Mouse (Mus musculus): Measurements from ENCODE around the gene Itgb2l.

Gene Itgb2l

GRCm38 (mm10) chr16:96433266-96433665, 10.2 kb downstream of the Itgb2l start:
- ATAC-seq (ENCODE audit: insufficient number of reproducible peaks, low FRiP score, low TSS enrichment): no peak

GRCm38 (mm10) chr16:96429046-96429445, 14.4 kb downstream of the Itgb2l start:
- ATAC-seq (ENCODE audit: insufficient number of reproducible peaks, low FRiP score, low TSS enrichment): no peak

DNA sequence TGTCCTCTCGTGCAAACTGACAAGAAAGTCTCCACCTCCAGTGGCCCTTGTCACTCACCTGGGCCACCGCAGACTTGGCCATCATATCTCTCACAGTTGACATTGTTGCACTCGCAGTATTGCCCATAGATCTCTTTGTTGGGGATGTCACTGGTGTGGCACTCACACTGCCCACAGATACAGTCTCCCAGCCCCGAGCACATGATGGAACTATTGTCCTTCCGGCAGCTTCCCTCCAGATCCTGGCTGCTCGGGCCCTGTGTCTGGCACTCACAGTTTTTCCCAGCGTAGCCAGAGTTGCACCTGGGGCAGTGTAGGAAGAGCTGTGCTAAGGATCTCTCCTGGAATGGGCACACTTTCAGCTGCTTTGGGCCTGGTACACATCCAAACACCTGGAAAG, 16.7 kb downstream of the Itgb2l start:
- no peak for ATAC-seq (ENCODE audit: insufficient number of reproducible peaks, low FRiP score, low TSS enrichment)

GRCm38 (mm10) chr16:96425044-96425443, 18.4 kb downstream of the Itgb2l start:
- ATAC-seq (ENCODE audit: insufficient number of reproducible peaks, low FRiP score, low TSS enrichment): no peak

DNA sequence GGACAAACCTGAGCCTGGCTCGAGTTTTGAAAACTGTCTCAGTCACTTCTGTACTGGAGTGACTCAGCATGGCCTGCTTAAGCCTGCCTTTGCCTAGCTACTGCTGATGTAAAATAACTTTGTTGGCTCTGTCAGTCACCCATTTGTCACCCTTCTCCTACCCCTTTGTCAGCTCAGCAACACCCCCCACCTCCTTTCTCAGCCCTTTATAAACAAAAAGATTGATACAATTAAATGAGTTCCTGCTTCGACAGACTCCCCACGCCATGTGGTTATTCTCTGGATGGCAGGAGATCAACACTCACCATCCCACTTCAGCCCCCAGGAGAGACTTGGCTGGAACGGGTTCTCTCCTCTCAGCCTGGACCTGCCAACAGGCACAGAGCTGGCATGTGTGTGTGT, 35.4 kb downstream of the Itgb2l start:
- no peak for ATAC-seq (ENCODE audit: insufficient number of reproducible peaks, low FRiP score, low TSS enrichment)

GRCm38 (mm10) chr16:96406312-96406711, 37.1 kb downstream of the Itgb2l start:
- ATAC-seq (ENCODE audit: insufficient number of reproducible peaks, low FRiP score, low TSS enrichment): no peak

GRCm38 (mm10) chr16:96402294-96402693, 41.1 kb downstream of the Itgb2l start:
- no peak for ATAC-seq (ENCODE audit: insufficient number of reproducible peaks, low FRiP score, low TSS enrichment)

DNA sequence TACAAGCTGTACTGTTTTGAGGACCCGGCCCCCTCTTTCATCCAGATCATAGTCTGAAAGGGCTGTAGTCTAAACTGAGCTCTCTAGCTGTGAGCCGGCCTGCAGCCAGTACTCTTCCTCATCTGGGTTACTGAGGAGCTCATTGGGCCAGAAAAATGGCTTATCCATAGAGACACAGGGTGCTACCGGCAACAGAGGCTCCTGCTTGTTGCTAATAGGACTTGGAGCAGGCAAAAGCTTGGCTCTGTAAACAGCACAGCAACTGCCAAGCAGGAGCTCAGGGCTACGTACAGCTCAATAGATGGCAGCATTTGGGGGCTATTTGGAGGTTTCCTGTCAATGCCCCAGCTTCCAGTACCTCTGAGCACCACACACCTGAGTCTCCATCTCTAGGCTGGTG, 43.4 kb downstream of the Itgb2l start:
- ATAC-seq (ENCODE audit: insufficient number of reproducible peaks, low FRiP score, low TSS enrichment): no peak

DNA sequence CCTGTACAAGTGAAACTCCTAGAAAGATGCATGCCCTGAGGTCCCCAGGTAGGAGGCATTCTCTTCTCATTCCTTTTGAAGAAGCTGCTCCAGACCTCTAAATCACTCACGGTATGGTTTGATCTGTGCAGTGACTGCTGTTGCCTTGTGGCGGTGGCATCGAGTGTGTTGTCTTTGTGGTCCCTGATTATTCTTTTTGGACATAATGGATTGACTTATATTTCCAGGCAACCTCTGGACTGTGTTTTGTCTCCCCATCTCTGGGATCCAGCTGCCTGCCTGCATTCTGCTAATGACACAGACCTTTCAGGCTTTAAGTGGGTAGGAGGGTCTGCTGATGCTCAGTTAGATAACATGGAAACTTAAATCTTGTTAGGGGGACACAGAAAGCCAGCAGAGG, 44.6 kb downstream of the Itgb2l start:
- ATAC-seq (ENCODE audit: insufficient number of reproducible peaks, low FRiP score, low TSS enrichment): no peak

- ATAC-seq (ENCODE audit: insufficient number of reproducible peaks, low FRiP score, low TSS enrichment): no peak
Observed at GRCm38 (mm10) chr16:96396013-96396650, 47.3 kb downstream of the Itgb2l start.

GRCm38 (mm10) chr16:96395516-96395915, 47.9 kb downstream of the Itgb2l start:
- no peak for ATAC-seq (ENCODE audit: insufficient number of reproducible peaks, low FRiP score, low TSS enrichment)

DNA sequence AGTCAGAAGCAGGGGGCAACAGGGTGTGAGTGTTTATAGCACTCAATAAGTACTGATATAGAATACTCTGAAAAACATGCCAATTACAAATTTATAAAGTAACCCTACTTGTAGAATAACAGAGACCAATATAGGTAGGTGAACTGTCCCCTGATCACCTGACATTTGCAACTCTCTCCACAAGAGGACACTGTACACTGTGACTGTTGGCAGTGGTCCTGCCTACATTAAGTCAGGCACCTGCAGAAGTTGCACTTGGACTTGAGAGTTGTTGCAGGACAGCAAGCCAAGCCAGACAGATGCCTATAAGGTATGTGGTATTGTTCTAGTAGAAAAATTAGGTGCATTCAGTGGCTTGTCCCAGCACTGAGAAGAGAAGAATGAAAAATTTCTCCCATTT, 52.3 kb downstream of the Itgb2l start:
- no peak for ATAC-seq (ENCODE audit: insufficient number of reproducible peaks, low FRiP score, low TSS enrichment)

DNA sequence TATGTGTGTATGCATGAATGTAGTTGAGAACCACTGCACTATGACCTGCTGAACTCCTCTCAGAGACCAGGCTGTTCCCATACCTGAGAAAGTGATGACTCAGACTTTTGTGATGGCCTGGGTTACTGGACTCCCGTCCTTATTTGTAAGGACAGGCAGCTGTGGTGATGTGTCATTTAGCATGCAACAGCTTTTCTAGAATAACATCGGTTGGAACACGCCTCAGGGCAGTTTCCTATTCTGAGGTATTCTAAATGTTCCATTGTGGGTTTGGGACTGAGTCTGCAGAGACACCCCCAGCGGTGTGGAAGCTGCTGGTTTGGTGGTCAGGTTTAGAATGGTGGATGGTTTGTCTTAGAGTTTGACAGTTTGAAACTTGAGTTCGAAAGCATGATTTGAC, 54.9 kb downstream of the Itgb2l start:
- no peak for ATAC-seq (ENCODE audit: insufficient number of reproducible peaks, low FRiP score, low TSS enrichment)

- ATAC-seq (ENCODE audit: insufficient number of reproducible peaks, low FRiP score, low TSS enrichment): no peak
Observed at GRCm38 (mm10) chr16:96387685-96388371, 55.6 kb downstream of the Itgb2l start.

GRCm38 (mm10) chr16:96384741-96385140, 58.7 kb downstream of the Itgb2l start:
- ATAC-seq (ENCODE audit: insufficient number of reproducible peaks, low FRiP score, low TSS enrichment): no peak

DNA sequence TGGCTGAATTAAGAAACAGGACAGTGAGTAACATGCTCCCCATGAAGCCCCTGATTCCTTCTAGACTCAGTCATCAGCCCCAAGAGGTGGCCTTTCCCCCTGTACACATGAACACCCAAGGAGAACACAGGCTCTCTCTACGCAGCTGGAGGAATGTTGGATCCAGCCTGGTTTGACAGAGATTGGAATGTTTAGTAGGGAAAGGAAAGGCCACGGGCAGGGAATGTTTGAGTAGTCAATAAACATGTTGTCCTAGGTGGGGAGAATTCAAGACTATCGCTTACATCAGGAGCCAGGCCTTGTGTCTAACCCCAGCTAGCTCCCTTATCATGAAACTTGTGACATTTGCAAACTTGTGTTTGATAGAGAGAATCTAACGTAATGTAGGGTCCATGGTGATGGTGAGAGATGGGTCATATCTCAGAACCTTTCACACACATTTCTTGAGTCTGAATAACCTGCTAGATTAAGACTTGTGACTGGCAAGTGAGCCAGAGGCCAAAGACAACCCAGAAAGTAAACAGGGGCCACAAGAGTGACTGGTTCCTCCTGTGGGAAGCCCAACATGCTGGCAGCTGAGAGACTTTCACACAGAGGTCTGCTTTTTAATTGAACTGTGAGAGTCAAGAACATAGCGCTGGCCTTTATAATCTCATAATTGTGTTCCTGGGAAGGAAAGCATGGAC, 60.8 kb downstream of the Itgb2l start:
- no peak for ATAC-seq (ENCODE audit: insufficient number of reproducible peaks, low FRiP score, low TSS enrichment)

DNA sequence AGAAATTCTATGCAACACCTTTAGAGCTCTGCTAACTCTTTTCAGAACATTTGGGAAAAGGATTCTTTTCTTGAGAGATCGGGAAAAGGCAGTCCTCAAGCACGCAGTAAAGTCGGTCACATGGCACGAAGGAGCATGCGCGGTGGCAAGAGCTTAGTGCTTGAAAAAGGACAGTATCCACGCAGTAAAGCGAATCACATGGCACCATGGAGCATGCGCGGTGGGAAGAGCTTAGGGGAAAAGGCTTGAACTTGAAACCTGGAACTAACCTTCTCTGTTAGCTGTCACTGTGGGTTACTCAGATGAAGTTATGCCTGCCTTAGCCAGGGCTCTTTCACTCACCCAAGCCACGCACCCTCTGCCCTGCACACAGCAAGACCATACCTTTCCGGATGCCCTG, 62.0 kb downstream of the Itgb2l start:
- no peak for ATAC-seq (ENCODE audit: insufficient number of reproducible peaks, low FRiP score, low TSS enrichment)

GRCm38 (mm10) chr16:96378111-96378510, 65.3 kb downstream of the Itgb2l start:
- ATAC-seq (ENCODE audit: insufficient number of reproducible peaks, low FRiP score, low TSS enrichment): no peak

DNA sequence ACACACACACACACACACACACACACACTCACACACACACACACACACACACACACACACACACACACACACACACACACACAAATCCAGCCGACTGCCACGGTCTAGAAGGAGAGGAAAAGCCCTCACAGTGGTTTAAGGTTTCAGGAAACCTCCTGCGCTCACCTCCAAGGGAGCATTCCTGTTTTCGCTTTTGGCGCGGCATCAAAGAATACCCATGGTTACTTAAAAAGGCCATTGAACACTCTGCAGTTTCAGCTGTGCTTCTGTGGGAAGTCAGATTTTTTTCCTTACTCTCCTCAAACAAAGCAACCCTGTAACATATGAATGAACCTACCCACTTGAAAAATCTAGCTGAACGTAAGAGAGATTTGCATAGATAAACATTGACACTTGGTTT, 67.1 kb downstream of the Itgb2l start:
- no peak for ATAC-seq (ENCODE audit: insufficient number of reproducible peaks, low FRiP score, low TSS enrichment)

DNA sequence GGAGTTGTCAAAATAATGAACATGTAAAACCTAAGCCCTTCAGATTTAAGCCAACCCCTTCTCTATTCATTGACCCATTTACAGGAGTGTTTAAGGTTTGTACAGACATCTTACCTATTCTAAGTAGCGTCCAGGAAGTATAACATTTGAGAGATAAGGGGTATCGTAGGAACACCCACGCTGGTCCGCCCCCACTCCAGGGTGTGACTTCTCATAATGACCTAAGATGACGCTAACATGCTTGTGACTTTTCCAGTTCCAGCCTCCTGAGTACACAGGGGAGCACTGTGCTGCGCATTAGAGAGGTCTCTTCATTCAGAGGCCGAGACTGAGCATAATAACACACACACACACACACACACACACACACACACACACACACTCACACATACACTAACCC, 67.9 kb downstream of the Itgb2l start:
- ATAC-seq (ENCODE audit: insufficient number of reproducible peaks, low FRiP score, low TSS enrichment): no peak

DNA sequence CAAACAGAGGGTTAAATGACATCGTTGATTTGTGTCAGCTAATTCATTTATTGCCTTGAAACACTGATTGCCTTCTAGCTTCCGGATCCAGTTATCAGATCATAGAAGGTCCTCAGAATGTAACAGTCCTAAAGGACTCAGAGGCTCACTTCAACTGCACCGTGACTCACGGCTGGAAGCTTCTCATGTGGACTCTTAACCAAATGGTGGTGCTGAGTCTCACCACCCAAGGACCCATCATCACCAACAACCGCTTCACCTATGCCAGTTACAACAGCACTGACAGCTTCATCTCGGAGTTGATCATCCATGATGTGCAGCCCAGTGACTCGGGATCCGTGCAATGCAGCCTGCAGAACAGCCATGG, 70.7 kb downstream of the Itgb2l start:
- no peak for ATAC-seq (ENCODE audit: insufficient number of reproducible peaks, low FRiP score, low TSS enrichment)
